Mouse (Mus musculus) heart, embryonic 12.5 days (tissue): ENCODE measurements around the gene Kif13a. TPM values are rescaled to one million over a fixed set of nuclear protein-coding genes. Genes with fewer than 3 reads are reported as not detected.

ENCODE experiments used
- ATAC-seq: fragments of 200-750 bp; cut with Nextera tagmentation; 2 replicates; pipeline ENCODE4 v1.8.0; 2017; ENCODE audit warnings: moderate TSS enrichment, moderate library complexity; ENCODE audit not compliant: insufficient number of reproducible peaks, low FRiP score
- H3K27ac ChIP-seq: fragments of 300-500 bp; sonication (generic); 2 replicates; pipeline ENCODE4 v1.5.1; 2016; ENCODE audit warnings: mild to moderate bottlenecking, moderate library complexity; ENCODE audit not compliant: poor library complexity, severe bottlenecking
- H3K27me3 ChIP-seq: fragments of 300-500 bp; sonication (generic); replicated peaks from 2 replicates; pipeline ENCODE4 v1.6.1; 2016; ENCODE audit warnings: mild to moderate bottlenecking, moderate library complexity
- H3K36me3 ChIP-seq: fragments of 300-500 bp; sonication (generic); 2 replicates; pipeline ENCODE4 v1.6.1; 2016; ENCODE audit warnings: mild to moderate bottlenecking, moderate library complexity
- H3K4me1 ChIP-seq: fragments of 300-500 bp; sonication (generic); replicated peaks from 2 replicates; pipeline ENCODE4 v1.6.1; 2016; ENCODE audit warnings: mild to moderate bottlenecking
- H3K4me2 ChIP-seq: fragments of 300-500 bp; sonication (generic); 2 replicates; pipeline ENCODE4 v1.6.1; 2016; ENCODE audit warnings: mild to moderate bottlenecking, moderate library complexity
- H3K4me3 ChIP-seq: fragments of 300-500 bp; sonication (generic); 2 replicates; pipeline ENCODE4 v1.5.1; 2016; ENCODE audit warnings: mild to moderate bottlenecking
- H3K9ac ChIP-seq: fragments of 300-500 bp; sonication (generic); 2 replicates; pipeline ENCODE4 v1.6.1; 2016; ENCODE audit warnings: mild to moderate bottlenecking, moderate library complexity
- H3K9me3 ChIP-seq: fragments of 300-500 bp; sonication (generic); replicated peaks from 2 replicates; pipeline ENCODE4 v1.6.1; 2016; ENCODE audit warnings: mild to moderate bottlenecking, moderate library complexity
- WGBS: fragments of 180-500 bp; shearing (Covaris S2); methylation state at CpG from one replicate; pipeline ENCODE4 v1.1.7; 2016; 5-methylcytosine and 5-hydroxymethylcytosine counted together
- polyA plus RNA-seq: library from polyadenylated mRNA; unstranded; fragments of >200 nt; fragmentation: Nextera tagmentation; extraction: Ambion mirVana; gene quantifications from 2 replicates; pipeline ENCODE4 v1.2.1, GENCODE M21; 2016

Kif13a gene
- polyA plus RNA-seq, 1 experiment from 2014 or later: 56.0 TPM

GRCm38 (mm10) chr13:46752566-46753229 is 177.0 kb downstream of the Kif13a start:
- ATAC-seq: 0 out of 2 replicates have a peak, but pooled peaks have one; percentile 22
- peaks cover 73% of the 10 kb centered on the region for H3K36me3 ChIP-seq
- WGBS: 75% methylated on average over 13 of the region's 13 CpGs

GRCm38 (mm10) chr13:46748138-46748873 is 181.4 kb downstream of the Kif13a start:
- Histone ChIP-seq H3K9ac (no peak overlapping the region), H3K4me3 (no peak overlapping the region), H3K36me3 (peaks cover 46% of the 10 kb centered on the region), H3K27me3 (no peaks in the 10 kb centered on the region), H3K9me3 (no peaks in the 10 kb centered on the region), H3K4me2 (no peak overlapping the region), H3K4me1 (peaks cover 17% of the 10 kb centered on the region), H3K27ac (no peak overlapping the region)
- ATAC-seq: no peak
- WGBS: 52% methylated on average over 5 of the region's 5 CpGs

More at GRCm38 (mm10) chr13:46752566-46753229, 177.0 kb downstream of the Kif13a start:
- H3K27me3 ChIP-seq: no peaks in the 10 kb centered on the region
- no peak overlapping the region for H3K4me2 ChIP-seq
- no peak overlapping the region for H3K4me3 ChIP-seq
- H3K27ac ChIP-seq: no peak overlapping the region
- H3K9ac ChIP-seq: no peak overlapping the region
- H3K9me3 ChIP-seq: no peaks in the 10 kb centered on the region
- H3K4me1 ChIP-seq: no peaks in the 10 kb centered on the region; the same call in 1 of the 2 replicates

DNA sequence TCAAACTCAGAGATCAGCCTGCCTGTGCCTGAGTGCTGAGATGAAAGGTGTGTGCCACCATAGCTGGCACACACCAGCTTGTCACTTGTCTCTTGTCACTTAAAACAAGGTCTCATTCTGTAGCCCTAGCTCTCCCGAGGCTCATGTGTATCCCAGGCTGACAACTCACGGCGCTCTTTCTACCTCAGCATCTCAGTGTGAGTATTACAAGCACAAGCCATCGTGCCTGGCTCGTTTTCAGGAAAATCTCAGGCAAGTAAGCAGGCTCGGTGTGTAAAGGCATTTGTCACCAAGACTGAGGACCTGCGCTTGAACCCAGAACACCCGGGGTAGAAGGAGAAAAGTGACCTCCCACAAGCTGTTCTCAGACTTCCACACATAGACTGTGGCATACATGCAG is 185.8 kb downstream of the Kif13a start:
- Histone ChIP-seq H3K27me3 (no peaks in the 10 kb centered on the region), H3K4me2 (no peak overlapping the region), H3K4me3 (no peak overlapping the region), H3K4me1 (peaks cover 29% of the 10 kb centered on the region), H3K9me3 (no peaks in the 10 kb centered on the region), H3K27ac (no peak overlapping the region), H3K36me3 (peaks cover 7% of the 10 kb centered on the region; the same call in 1 of the 2 replicates), H3K9ac (no peak overlapping the region)
- 72% methylated on average over 8 of the region's 8 CpGs for WGBS
- ATAC-seq: no peak

GRCm38 (mm10) chr13:46742367-46742766 is 187.3 kb downstream of the Kif13a start:
- H3K9me3 ChIP-seq: no peaks in the 10 kb centered on the region
- no peak for ATAC-seq
- WGBS: 58% methylated on average over 2 of the region's 2 CpGs

GRCm38 (mm10) chr13:46739426-46739825 is 190.2 kb downstream of the Kif13a start:
- Histone ChIP-seq H3K4me1 (peaks cover 20% of the 10 kb centered on the region), H3K4me2 (no peak overlapping the region), H3K27ac (no peak overlapping the region), H3K27me3 (no peaks in the 10 kb centered on the region), H3K9ac (no peak overlapping the region), H3K36me3 (no peaks in the 10 kb centered on the region), H3K9me3 (no peaks in the 10 kb centered on the region), H3K4me3 (no peak overlapping the region)
- ATAC-seq: no peak
- 68% methylated on average over 7 of the region's 7 CpGs for WGBS

More at GRCm38 (mm10) chr13:46742367-46742766, 187.3 kb downstream of the Kif13a start:
- no peak overlapping the region for H3K4me2 ChIP-seq
- H3K4me3 ChIP-seq: no peak overlapping the region
- H3K36me3 ChIP-seq: no peaks in the 10 kb centered on the region
- H3K27me3 ChIP-seq: no peaks in the 10 kb centered on the region
- no peak overlapping the region for H3K9ac ChIP-seq
- H3K27ac ChIP-seq: no peak overlapping the region
- peaks cover 29% of the 10 kb centered on the region for H3K4me1 ChIP-seq

GRCm38 (mm10) chr13:46737482-46737881 is 192.2 kb downstream of the Kif13a start:
- Histone ChIP-seq H3K4me2 (no peak overlapping the region), H3K36me3 (no peaks in the 10 kb centered on the region), H3K4me1 (peaks cover 11% of the 10 kb centered on the region; the same call in 1 of the 2 replicates), H3K27ac (no peak overlapping the region), H3K9me3 (no peaks in the 10 kb centered on the region), H3K9ac (no peak overlapping the region), H3K27me3 (no peaks in the 10 kb centered on the region), H3K4me3 (no peak overlapping the region)
- 79% methylated on average over 4 of the region's 4 CpGs for WGBS
- ATAC-seq: no peak

DNA sequence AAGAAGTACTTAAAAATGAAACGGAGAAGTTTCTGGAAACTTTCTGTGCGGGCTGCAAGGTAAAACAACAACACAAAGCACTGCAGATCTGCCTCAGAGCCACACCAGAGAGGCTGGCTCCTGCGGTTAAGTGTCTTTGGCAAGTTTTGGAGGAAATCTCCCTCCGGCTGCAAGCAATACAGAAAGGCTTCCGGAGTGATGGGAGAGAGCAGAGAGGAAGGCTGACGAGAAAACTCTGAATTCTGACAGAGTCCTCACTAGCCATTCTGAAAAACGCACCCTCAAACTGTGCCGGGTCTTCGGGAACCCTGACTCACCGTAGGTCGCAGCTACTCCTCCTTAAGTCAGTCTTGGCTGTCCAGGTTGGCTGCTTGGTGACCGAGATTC is 193.2 kb downstream of the Kif13a start:
- ATAC-seq: no peak
- H3K4me2 ChIP-seq: peak overlapping the region; percentile 89
- H3K4me1 ChIP-seq: 0 out of 2 replicates have a peak, but pooled peaks cover 9% of the 10 kb centered on the region
- no peaks in the 10 kb centered on the region for H3K27me3 ChIP-seq
- H3K9me3 ChIP-seq: no peaks in the 10 kb centered on the region
- H3K4me3 ChIP-seq: peak overlapping the region; percentile 58
- no peaks in the 10 kb centered on the region for H3K36me3 ChIP-seq
- no peak overlapping the region for H3K27ac ChIP-seq
- WGBS: 1% methylated on average over 12 of the region's 12 CpGs
- H3K9ac ChIP-seq: peak overlapping the region; percentile 70

GRCm38 (mm10) chr13:46735808-46736478 is 193.7 kb downstream of the Kif13a start:
- peak overlapping the region; percentile 58 for H3K4me3 ChIP-seq
- peak overlapping the region; percentile 89 for H3K4me2 ChIP-seq
- H3K36me3 ChIP-seq: no peaks in the 10 kb centered on the region
- no peaks in the 10 kb centered on the region for H3K27me3 ChIP-seq
- WGBS: under 1% methylated on average over 20 of the region's 20 CpGs
- no peaks in the 10 kb centered on the region for H3K9me3 ChIP-seq
- ATAC-seq: peak; percentile 83
- H3K4me1 ChIP-seq: 0 out of 2 replicates have a peak, but pooled peaks cover 8% of the 10 kb centered on the region
- no peak overlapping the region for H3K27ac ChIP-seq
- H3K9ac ChIP-seq: peak overlapping the region; percentile 70

DNA sequence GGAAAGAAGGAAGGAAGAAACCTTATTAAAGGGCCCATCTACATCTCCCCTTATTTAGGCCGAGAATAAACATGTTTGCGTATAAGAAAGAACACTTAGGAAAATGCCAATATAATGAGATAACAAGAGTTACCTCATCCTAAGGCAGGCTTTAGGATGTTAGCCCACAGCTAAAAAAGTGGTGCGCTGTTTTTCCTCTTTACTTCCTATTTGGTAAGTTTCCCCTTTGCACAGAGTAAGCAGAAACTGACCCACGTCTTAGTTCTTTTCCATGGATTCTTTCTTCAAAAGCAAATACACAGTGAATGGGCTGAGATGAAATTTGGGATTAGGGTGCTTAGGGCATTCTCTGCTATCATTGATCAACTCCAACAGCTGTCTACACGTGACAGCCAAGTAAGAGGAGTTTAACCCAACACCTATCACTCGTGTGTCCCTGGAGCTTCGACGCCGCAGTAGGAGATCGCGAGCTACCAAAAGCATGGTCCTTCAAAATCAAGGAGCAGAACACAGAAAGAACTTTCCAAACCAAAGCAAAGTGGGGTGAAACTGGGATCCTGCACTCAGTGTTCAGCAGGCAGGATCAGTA is 194.4 kb downstream of the Kif13a start:
- Histone ChIP-seq H3K9me3 (no peaks in the 10 kb centered on the region), H3K27me3 (no peaks in the 10 kb centered on the region), H3K4me1 (0 out of 2 replicates have a peak, but pooled peaks cover 3% of the 10 kb centered on the region), H3K27ac (no peak overlapping the region), H3K4me2 (peak overlapping the region; percentile 89), H3K36me3 (no peaks in the 10 kb centered on the region), H3K9ac (peak overlapping the region; percentile 70; the same call in 1 of the 2 replicates), H3K4me3 (peak overlapping the region; percentile 58)
- ATAC-seq: no peak
- 41% methylated on average over 11 of the region's 11 CpGs for WGBS

DNA sequence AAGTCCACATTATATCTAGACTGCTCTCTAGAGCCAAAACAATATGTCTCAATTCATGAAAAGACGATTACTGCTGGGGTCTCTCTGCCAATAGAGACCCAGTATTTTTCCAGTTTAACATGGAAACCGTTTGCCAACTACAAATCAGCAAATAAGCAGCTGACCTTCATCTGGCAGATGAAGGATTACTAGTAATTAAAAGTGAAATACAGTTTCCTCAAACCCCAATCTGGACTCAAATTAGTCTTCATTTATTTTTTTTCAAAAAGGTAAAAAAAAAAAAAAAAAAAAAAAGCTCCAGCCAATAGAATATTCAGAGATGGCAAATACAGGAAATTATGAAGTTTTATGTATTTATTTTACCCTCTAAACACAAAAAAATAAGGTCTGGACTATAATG is 199.7 kb downstream of the Kif13a start:
- H3K9me3 ChIP-seq: no peaks in the 10 kb centered on the region
- no peak overlapping the region for H3K4me3 ChIP-seq
- H3K4me1 ChIP-seq: peaks cover 4% of the 10 kb centered on the region
- ATAC-seq: no peak
- H3K27ac ChIP-seq: no peak overlapping the region
- no peaks in the 10 kb centered on the region for H3K36me3 ChIP-seq
- WGBS: 74% methylated on average over 2 of the region's 2 CpGs
- H3K27me3 ChIP-seq: no peaks in the 10 kb centered on the region
- no peak overlapping the region for H3K4me2 ChIP-seq
- no peak overlapping the region for H3K9ac ChIP-seq

DNA sequence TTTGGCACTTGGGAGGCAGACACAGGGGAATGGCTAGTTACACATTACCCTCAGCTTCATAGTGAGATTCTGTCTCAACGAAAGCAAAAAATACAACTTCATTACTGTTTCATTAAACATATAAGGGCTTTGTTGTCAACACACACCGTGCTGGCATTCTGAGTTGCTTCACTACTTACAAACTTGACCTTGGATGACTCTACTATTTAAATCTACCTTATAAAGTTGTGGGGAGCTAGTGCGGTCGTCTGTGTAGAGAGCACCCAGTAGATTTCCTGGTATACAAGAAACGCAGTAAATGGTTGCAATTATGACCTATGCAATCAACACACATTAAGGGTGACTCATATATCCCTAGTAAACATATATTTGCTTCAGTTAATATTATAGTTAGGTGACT is 201.3 kb downstream of the Kif13a start:
- H3K4me1 ChIP-seq: peaks cover 11% of the 10 kb centered on the region
- peak overlapping the region; percentile 63 for H3K27ac ChIP-seq
- no peaks in the 10 kb centered on the region for H3K36me3 ChIP-seq
- H3K27me3 ChIP-seq: no peaks in the 10 kb centered on the region
- no peaks in the 10 kb centered on the region for H3K9me3 ChIP-seq
- 30% methylated on average over 5 of the region's 5 CpGs for WGBS
- H3K4me2 ChIP-seq: peak overlapping the region; percentile 73
- peak overlapping the region; percentile 75 for H3K4me3 ChIP-seq
- no peak for ATAC-seq
- H3K9ac ChIP-seq: peak overlapping the region; percentile 70
